Mouse (Mus musculus): Measurements from ENCODE around the gene Arfgap1. TPM values are rescaled to one million over a fixed set of nuclear protein-coding genes. Genes with fewer than 3 reads are reported as not detected.

Gene Arfgap1
- polyA plus RNA-seq (2014; fragmentation: Illumina TruSeq; extraction: RNeasy Lipid Tissue Mini Kit (QIAGEN cat#74804); ENCODE audit: low read depth, low replicate concordance) = 4.7 TPM

DNA sequence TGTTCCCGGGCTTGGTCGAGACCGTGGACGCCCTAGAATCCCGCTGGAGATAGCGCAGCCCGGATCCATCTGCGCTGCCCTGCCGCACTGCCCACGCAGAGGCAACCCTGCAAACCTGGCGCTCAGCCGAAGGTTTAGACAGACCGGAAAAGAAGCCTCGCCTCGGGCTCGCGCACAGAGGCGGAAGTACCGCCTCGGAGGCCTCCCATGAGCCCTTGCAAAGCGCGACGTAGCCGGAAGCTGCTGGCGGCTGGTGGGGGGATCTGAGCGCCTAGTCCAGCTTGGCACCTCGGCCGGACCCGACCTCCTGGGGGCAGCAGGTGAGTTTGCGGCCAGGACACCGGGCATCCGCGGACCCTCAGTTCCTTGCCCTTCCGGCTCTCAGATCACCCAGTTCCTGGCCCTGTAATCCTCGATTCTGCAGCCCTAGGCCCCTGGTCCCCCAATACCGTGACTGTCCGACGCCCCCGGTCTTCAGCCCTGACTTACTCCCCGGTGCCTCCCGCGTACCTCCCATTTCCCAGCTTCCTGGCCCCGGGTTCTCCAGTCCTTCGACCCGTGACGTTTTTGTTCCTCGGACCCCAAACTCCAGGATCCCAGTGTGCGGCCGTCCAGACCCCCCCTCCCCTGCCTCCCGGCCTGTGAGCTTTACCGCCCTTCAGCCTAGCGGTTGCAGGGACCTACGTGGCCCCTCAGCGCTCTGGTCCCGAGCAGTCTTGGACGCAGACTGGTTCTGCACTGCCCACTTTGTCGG is at the start of gene Arfgap1:
Arfgap1 (plus strand) TSS at position 216 of the 754 bp plus-strand sequence.

DNA sequence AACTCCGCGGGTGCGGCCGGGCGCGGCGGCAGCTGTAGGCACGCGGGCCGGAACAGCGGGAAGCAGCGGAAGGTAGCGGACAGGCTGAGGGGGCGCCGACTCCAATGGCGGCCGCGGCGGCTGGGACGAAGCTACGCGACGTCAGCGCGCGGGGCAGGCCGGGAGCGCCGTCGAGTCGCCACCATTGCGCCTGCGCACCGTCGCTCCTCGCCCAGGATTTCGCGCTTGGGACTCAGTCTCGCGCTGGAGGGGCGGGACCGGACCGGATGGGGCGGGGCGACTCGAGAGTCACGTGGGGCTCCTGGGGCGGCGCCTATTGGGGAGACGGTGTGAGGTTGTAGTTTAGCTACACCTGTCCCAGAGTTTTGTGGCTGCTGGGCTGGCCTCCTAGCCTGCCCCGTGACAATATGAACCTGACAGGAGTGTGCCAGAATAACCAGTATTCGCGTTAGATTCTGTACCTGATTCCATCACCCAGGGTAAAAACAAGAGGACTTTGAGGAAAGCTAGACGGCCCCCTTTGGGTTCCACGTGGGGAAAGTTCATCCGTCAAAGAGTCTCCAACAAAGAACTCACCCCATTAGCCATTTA is 46.1 kb upstream of the Arfgap1 start, which contains the start of gene Ythdf1:
Ythdf1 (minus strand) TSS at position 140 of the 591 bp plus-strand sequence.

DNA sequence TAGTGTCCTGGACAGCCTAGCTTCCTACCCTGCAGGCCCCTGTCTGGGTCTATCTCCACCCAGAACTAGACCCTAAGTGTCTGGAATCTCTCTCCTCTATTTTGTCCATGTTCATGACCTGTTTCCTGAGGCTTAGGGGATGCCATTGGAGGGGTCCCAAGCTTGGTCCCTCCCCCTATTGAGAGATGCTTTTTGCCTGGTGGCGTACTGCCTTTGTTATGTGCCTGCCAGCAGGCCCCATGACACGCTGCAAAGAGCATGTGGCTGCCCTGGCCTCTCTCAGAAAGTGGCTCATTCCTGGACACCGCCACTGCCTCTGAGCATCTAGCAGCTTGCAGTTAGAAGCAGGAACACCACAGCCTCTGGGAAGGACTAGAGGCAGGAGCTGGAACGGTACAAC is 38.3 kb upstream of the Arfgap1 start, which contains the start of gene Birc7:
Birc7 (plus strand) TSS at position 301 of the 400 bp plus-strand sequence.

DNA sequence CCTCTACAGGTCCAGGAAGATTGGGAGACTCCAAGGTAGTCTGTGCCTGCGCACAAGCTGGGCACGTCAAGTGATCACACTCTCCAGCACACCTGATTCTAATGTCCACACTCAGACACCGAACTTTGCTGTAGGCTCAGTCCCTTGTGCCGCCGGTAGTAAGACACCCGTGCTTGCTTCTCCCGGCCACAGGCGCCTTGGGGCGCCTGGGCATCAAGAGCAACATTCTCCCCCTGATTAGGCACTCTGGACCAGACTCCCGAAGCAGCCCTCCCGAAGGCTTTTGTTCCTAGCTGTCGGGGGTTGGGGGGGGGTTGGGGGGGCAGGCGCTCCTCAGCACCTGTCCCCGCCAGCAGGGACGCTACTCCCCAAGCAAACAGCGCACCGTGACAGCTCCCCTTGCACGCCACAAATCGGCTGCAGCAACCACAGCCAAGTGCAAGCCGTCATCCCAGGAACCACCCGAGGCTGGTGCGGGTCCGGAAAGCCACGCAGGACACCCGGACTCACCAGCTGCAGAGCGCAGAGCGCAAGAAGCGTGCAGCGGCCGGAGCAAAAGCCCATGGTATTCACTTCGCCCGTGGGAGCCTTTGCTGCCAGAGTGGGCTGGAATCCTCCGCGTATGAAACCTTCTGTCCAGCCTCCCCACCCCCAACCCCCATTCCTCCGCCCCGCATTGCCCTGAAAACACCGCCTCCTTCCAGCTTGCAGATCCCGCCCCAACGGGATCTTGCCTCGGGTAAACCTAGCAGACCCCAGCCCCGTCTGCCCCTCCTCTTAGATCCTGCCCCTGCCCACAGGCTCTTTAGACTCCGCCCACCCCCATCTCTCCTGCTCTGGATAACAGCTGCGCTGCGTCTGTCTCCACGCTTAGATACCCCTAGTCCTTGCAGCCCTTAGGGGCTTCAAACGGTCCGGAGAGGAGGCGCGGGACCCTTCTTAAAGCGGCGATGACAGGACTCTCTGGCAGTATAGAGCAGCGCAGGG is 12.7 kb upstream of the Arfgap1 start, which contains the start of gene Nkain4:
Nkain4 (minus strand) TSS at position 639 of the 987 bp plus-strand sequence.

DNA sequence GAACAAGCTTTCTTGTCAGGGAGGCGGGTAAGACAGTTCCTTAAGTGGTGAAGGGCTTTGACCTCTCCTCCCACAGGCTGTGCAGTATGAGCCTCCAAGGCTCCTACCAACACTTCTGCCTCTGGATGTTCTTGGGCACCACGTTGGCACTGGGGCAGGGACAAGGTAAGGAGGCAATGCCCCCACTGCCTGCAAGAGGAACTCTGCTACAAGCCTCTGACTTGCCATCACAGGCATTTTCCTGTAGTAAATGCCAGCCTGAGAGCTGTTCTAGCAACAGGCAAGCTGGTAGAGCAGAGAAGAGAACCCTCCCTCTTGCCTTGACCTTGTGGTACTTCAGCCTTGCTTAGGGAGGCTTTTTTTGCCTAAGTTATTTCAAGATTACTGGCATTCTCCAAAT is 19.4 kb downstream of the Arfgap1 start, which contains the start of gene Col20a1:
Col20a1 (plus strand) TSS at position 87 of the 400 bp plus-strand sequence.

Other genes starting within 250 kb of the Arfgap1 start
- gene Slc17a9, start 242.0 kb upstream of the Arfgap1 start, polyA plus RNA-seq (2014; fragmentation: Illumina TruSeq; extraction: RNeasy Lipid Tissue Mini Kit (QIAGEN cat#74804); ENCODE audit: low read depth, low replicate concordance) = 1.4 TPM
- not detected for gene Bhlhe23, start 190.3 kb upstream of the Arfgap1 start, polyA plus RNA-seq (2014; fragmentation: Illumina TruSeq; extraction: RNeasy Lipid Tissue Mini Kit (QIAGEN cat#74804); ENCODE audit: low read depth, low replicate concordance)
- 22.9 TPM for gene Ythdf1, start 46.3 kb upstream of the Arfgap1 start, polyA plus RNA-seq (2014; fragmentation: Illumina TruSeq; extraction: RNeasy Lipid Tissue Mini Kit (QIAGEN cat#74804); ENCODE audit: low read depth, low replicate concordance)
- gene Birc7, start 38.2 kb upstream of the Arfgap1 start, polyA plus RNA-seq (2014; fragmentation: Illumina TruSeq; extraction: RNeasy Lipid Tissue Mini Kit (QIAGEN cat#74804); ENCODE audit: low read depth, low replicate concordance) = not detected
- gene Nkain4, start 12.5 kb upstream of the Arfgap1 start, polyA plus RNA-seq (2014; fragmentation: Illumina TruSeq; extraction: RNeasy Lipid Tissue Mini Kit (QIAGEN cat#74804); ENCODE audit: low read depth, low replicate concordance) = 0.55 TPM
- 2.5 TPM for gene Col20a1, start 19.3 kb downstream of the Arfgap1 start, polyA plus RNA-seq (2014; fragmentation: Illumina TruSeq; extraction: RNeasy Lipid Tissue Mini Kit (QIAGEN cat#74804); ENCODE audit: low read depth, low replicate concordance)
- 0.25 TPM for gene Chrna4, start 76.3 kb downstream of the Arfgap1 start, polyA plus RNA-seq (2014; fragmentation: Illumina TruSeq; extraction: RNeasy Lipid Tissue Mini Kit (QIAGEN cat#74804); ENCODE audit: low read depth, low replicate concordance)
- 0.76 TPM for gene Kcnq2, start 168.1 kb downstream of the Arfgap1 start, polyA plus RNA-seq (2014; fragmentation: Illumina TruSeq; extraction: RNeasy Lipid Tissue Mini Kit (QIAGEN cat#74804); ENCODE audit: low read depth, low replicate concordance)
- gene Eef1a2, start 189.8 kb downstream of the Arfgap1 start, polyA plus RNA-seq (2014; fragmentation: Illumina TruSeq; extraction: RNeasy Lipid Tissue Mini Kit (QIAGEN cat#74804); ENCODE audit: low read depth, low replicate concordance) = not detected
- 0.74 TPM for gene Ppdpf, start 220.0 kb downstream of the Arfgap1 start, polyA plus RNA-seq (2014; fragmentation: Illumina TruSeq; extraction: RNeasy Lipid Tissue Mini Kit (QIAGEN cat#74804); ENCODE audit: low read depth, low replicate concordance)
- 0.07 TPM for gene Ptk6, start 235.6 kb downstream of the Arfgap1 start, polyA plus RNA-seq (2014; fragmentation: Illumina TruSeq; extraction: RNeasy Lipid Tissue Mini Kit (QIAGEN cat#74804); ENCODE audit: low read depth, low replicate concordance)
- not detected for gene Srms, start 246.0 kb downstream of the Arfgap1 start, polyA plus RNA-seq (2014; fragmentation: Illumina TruSeq; extraction: RNeasy Lipid Tissue Mini Kit (QIAGEN cat#74804); ENCODE audit: low read depth, low replicate concordance)

All from testis, adult 10 weeks (tissue).